In the genomic region with DNA sequence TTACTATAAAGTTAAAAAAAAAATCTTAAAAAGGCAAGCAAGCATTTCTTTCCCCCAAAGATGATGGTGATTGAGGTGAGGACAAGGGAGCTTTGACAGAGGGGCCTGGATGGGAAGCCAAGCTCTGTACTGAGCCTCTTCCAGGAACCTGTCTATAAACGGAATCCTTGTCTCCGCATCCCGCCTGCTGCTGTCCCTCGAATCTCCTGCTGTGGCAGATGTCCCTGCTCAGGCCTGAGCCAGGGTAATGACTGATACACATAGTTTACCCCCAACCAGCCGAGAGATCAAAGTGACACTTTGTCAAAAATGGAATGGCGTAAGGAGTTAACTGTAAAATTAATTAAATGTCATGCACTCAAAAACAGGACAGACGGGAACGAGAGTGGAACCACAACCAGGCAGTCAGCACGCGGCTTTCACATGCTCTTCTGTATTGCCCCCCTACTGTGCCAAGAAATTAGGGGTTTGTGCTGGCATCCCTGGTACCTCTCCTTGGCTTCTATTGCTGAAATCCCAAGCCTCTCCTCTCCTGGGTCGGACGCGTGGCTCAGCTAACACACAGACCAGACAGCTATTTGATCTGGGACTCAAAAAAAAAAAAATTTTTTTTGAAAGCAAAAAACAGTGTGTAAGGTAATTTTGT, we compare ENCODE assay signal across 21 mouse cellular contexts. TPM values are rescaled to one million over a fixed set of nuclear protein-coding genes. Genes with fewer than 3 reads are reported as not detected.
A peak's percentile ranks its signal among the peaks of the same experiment; 100 is the strongest.
DNase-seq lines count a peak whose midpoint lies in the region; ATAC-seq and TF ChIP-seq lines count a peak whose summit lies in the region.
"Had no signal": no experiment of that assay in that cellular context is flagged by ENCODE, and none has a peak within 500 bp of the region (broad histone marks: within the 10 kb centered on the region; RNA-seq: fewer than 3 reads in every experiment).

No protein-coding gene starts in this region.

- no peak overlapping the region for H3K27ac ChIP-seq in forebrain, embryonic 16.5 days (ENCODE audit: low read length)
- no peak overlapping the region for H3K27ac ChIP-seq in forebrain, embryonic 11.5 days (ENCODE audit: low read depth, low read length)
- H3K27ac ChIP-seq in hindbrain, embryonic 13.5 days: peak overlapping the region; percentile 35; the same call in 1 of the 2 replicates
- H3K27ac ChIP-seq in hindbrain, embryonic 10.5 days: no peak overlapping the region
- no peak overlapping the region for H3K27ac ChIP-seq in midbrain, postnatal 0 days (ENCODE audit: low read depth, low read length)
- no peak overlapping the region for H3K27ac ChIP-seq in midbrain, embryonic 11.5 days (ENCODE audit: low read depth, low read length)
- H3K27ac ChIP-seq: heart, embryonic 13.5 days; layer of hippocampus, adult 2 months; limb, embryonic 12.5 days; midbrain, embryonic 10.5 days; stomach, postnatal 0 days had no signal

- ATAC-seq in forebrain, embryonic 16.5 days: peak; percentile 26; the same call in 1 of the 2 replicates
- no peak for ATAC-seq in forebrain, embryonic 11.5 days (replicated peaks; ENCODE audit: low FRiP score)
- ATAC-seq in hindbrain, embryonic 13.5 days (ENCODE audit: low FRiP score): no peak
- ATAC-seq in midbrain, postnatal 0 days (ENCODE audit: low FRiP score): no peak
- ATAC-seq in midbrain, embryonic 11.5 days (ENCODE audit: low FRiP score): no peak
- ATAC-seq: activated CD4-positive, CD25-positive, alpha-beta regulatory T cell, adult 4 months; intestine, postnatal 0 days had no signal

- peaks cover 6% of the 10 kb centered on the region for H3K4me1 ChIP-seq in forebrain, embryonic 16.5 days (replicated peaks; ENCODE audit: control insufficient read depth, insufficient read depth, low read length)
- H3K4me1 ChIP-seq in forebrain, embryonic 11.5 days (replicated peaks; ENCODE audit: control insufficient read depth, insufficient read depth, low read length): no peaks in the 10 kb centered on the region
- H3K4me1 ChIP-seq in hindbrain, embryonic 13.5 days (replicated peaks): peaks cover 9% of the 10 kb centered on the region
- peaks cover 3% of the 10 kb centered on the region; the same call in 1 of the 2 replicates for H3K4me1 ChIP-seq in hindbrain, embryonic 10.5 days (replicated peaks)
- H3K4me1 ChIP-seq in midbrain, postnatal 0 days (ENCODE audit: insufficient read depth, low read length): no peaks in the 10 kb centered on the region
- H3K4me1 ChIP-seq in midbrain, embryonic 11.5 days (ENCODE audit: control insufficient read depth, insufficient read depth, low read length): no peaks in the 10 kb centered on the region
- H3K4me1 ChIP-seq: limb, embryonic 12.5 days had no signal

- H3K4me2 ChIP-seq in forebrain, embryonic 16.5 days (ENCODE audit: low read length): no peak overlapping the region
- no peak overlapping the region for H3K4me2 ChIP-seq in forebrain, embryonic 11.5 days (ENCODE audit: low read depth, low read length, severe bottlenecking)
- H3K4me2 ChIP-seq in hindbrain, embryonic 13.5 days: no peak overlapping the region
- H3K4me2 ChIP-seq in midbrain, postnatal 0 days (ENCODE audit: low read depth, low read length, poor library complexity, severe bottlenecking): no peak overlapping the region
- no peak overlapping the region for H3K4me2 ChIP-seq in midbrain, embryonic 11.5 days
- H3K4me2 ChIP-seq: heart, embryonic 13.5 days; limb, embryonic 12.5 days; liver, embryonic 11.5 days had no signal

- no peak overlapping the region for H3K4me3 ChIP-seq in forebrain, embryonic 16.5 days (replicated peaks; ENCODE audit: low read length)
- H3K4me3 ChIP-seq in forebrain, embryonic 11.5 days (ENCODE audit: low read depth, low read length): no peak overlapping the region
- no peak overlapping the region for H3K4me3 ChIP-seq in hindbrain, embryonic 13.5 days
- no peak overlapping the region for H3K4me3 ChIP-seq in hindbrain, embryonic 10.5 days
- H3K4me3 ChIP-seq in midbrain, postnatal 0 days (ENCODE audit: low read depth, low read length): no peak overlapping the region
- no peak overlapping the region for H3K4me3 ChIP-seq in midbrain, embryonic 11.5 days (ENCODE audit: low read depth, low read length)
- H3K4me3 ChIP-seq: heart, embryonic 13.5 days; layer of hippocampus, adult 2 months; limb, embryonic 12.5 days; midbrain, embryonic 10.5 days had no signal

- H3K9me3 ChIP-seq in forebrain, embryonic 16.5 days (ENCODE audit: control insufficient read depth, low read length): no peaks in the 10 kb centered on the region
- no peaks in the 10 kb centered on the region; the same call in 1 of the 2 replicates for H3K9me3 ChIP-seq in forebrain, embryonic 11.5 days (ENCODE audit: control insufficient read depth, low read length)
- H3K9me3 ChIP-seq in hindbrain, embryonic 13.5 days: 0 out of 2 replicates have a peak, but pooled peaks cover 5% of the 10 kb centered on the region
- H3K9me3 ChIP-seq in hindbrain, embryonic 10.5 days: peaks cover 7% of the 10 kb centered on the region; the same call in 1 of the 2 replicates
- H3K9me3 ChIP-seq in midbrain, postnatal 0 days (ENCODE audit: low read length): no peaks in the 10 kb centered on the region
- H3K9me3 ChIP-seq in midbrain, embryonic 11.5 days (ENCODE audit: control insufficient read depth, low read length): no peaks in the 10 kb centered on the region; the same call in 1 of the 2 replicates
- H3K9me3 ChIP-seq: limb, embryonic 12.5 days had no signal

- DNase-seq in forebrain, embryonic 11.5 days (ENCODE audit: low spot score): no peak
- no peak for DNase-seq in hindbrain, embryonic 10.5 days (ENCODE audit: low spot score)
- DNase-seq in midbrain, postnatal 0 days (ENCODE audit: low spot score): peak; percentile 28
- DNase-seq in midbrain, embryonic 11.5 days (ENCODE audit: low spot score, missing footprints): no peak
- no peak for DNase-seq in frontal cortex, postnatal 14 days (ENCODE audit: low spot score in 2 of 2)
- DNase-seq: adrenal gland, adult 8-10 months; heart, postnatal 4 days; kidney, postnatal 25 days; lung, adult 18-20 months; thymus, adult 2 months; thymus, postnatal 4 days had no signal

- TF ChIP-seq CTCF in midbrain, postnatal 0 days (IDR thresholded peaks at IDR 0.05): no peak

- no peak overlapping the region for H3K9ac ChIP-seq in forebrain, embryonic 16.5 days (replicated peaks; ENCODE audit: low read depth, low read length)
- H3K9ac ChIP-seq in forebrain, embryonic 11.5 days (ENCODE audit: low read length): no peak overlapping the region
- no peak overlapping the region for H3K9ac ChIP-seq in hindbrain, embryonic 13.5 days
- H3K9ac ChIP-seq in midbrain, postnatal 0 days (replicated peaks; ENCODE audit: low read length, poor library complexity, severe bottlenecking): no peak overlapping the region
- H3K9ac ChIP-seq in midbrain, embryonic 11.5 days (ENCODE audit: low read length): no peak overlapping the region
- H3K9ac ChIP-seq: heart, embryonic 13.5 days; limb, embryonic 12.5 days had no signal

- no peaks in the 10 kb centered on the region for H3K27me3 ChIP-seq in forebrain, embryonic 16.5 days (replicated peaks; ENCODE audit: control insufficient read depth, insufficient read depth, low read length)
- no peaks in the 10 kb centered on the region for H3K27me3 ChIP-seq in forebrain, embryonic 11.5 days (ENCODE audit: control insufficient read depth, insufficient read depth, low read length)
- H3K27me3 ChIP-seq in hindbrain, embryonic 13.5 days: 0 out of 2 replicates have a peak, but pooled peaks cover 8% of the 10 kb centered on the region
- 0 out of 2 replicates have a peak, but pooled peaks cover 3% of the 10 kb centered on the region for H3K27me3 ChIP-seq in hindbrain, embryonic 10.5 days (ENCODE audit: insufficient read depth, poor library complexity, severe bottlenecking)
- no peaks in the 10 kb centered on the region for H3K27me3 ChIP-seq in midbrain, postnatal 0 days (ENCODE audit: insufficient read depth, low read length)
- H3K27me3 ChIP-seq in midbrain, embryonic 11.5 days (ENCODE audit: control insufficient read depth, insufficient read depth, low read length): no peaks in the 10 kb centered on the region
- H3K27me3 ChIP-seq: heart, embryonic 13.5 days had no signal

- no peaks in the 10 kb centered on the region for H3K36me3 ChIP-seq in forebrain, embryonic 16.5 days (ENCODE audit: control insufficient read depth, insufficient read depth)
- no peaks in the 10 kb centered on the region for H3K36me3 ChIP-seq in forebrain, embryonic 11.5 days (ENCODE audit: control insufficient read depth, insufficient read depth, low read length)
- H3K36me3 ChIP-seq in hindbrain, embryonic 13.5 days: no peaks in the 10 kb centered on the region
- no peaks in the 10 kb centered on the region for H3K36me3 ChIP-seq in hindbrain, embryonic 10.5 days
- no peaks in the 10 kb centered on the region for H3K36me3 ChIP-seq in midbrain, postnatal 0 days (ENCODE audit: insufficient read depth, low read length)
- no peaks in the 10 kb centered on the region for H3K36me3 ChIP-seq in midbrain, embryonic 11.5 days (ENCODE audit: control insufficient read depth, insufficient read depth, low read length)
- H3K36me3 ChIP-seq: heart, embryonic 13.5 days; limb, embryonic 12.5 days; midbrain, embryonic 10.5 days had no signal

- 34% methylated on average over 13 of the region's 13 CpGs for WGBS in forebrain, embryonic 16.5 days
- WGBS in forebrain, embryonic 11.5 days: 65% methylated on average over 13 of the region's 13 CpGs
- WGBS in hindbrain, embryonic 13.5 days: 46% methylated on average over 13 of the region's 13 CpGs
- 58% methylated on average over 13 of the region's 13 CpGs for WGBS in hindbrain, embryonic 10.5 days
- WGBS in midbrain, postnatal 0 days: 35% methylated on average over 13 of the region's 13 CpGs
- WGBS in midbrain, embryonic 11.5 days: 68% methylated on average over 13 of the region's 13 CpGs

RNA-seq across cellular contexts. Expression of gene Dnajc11, which starts 34.8 kb away (rescaled TPM):
- 84.2 and 89.8 TPM in 2 replicates for polyA plus RNA-seq in forebrain, embryonic 16.5 days (2015; fragmentation: Nextera tagmentation; extraction: Ambion mirVana)
- 94.4 and 96.9 TPM in 2 replicates for polyA plus RNA-seq in forebrain, embryonic 11.5 days (2014; fragmentation: Nextera tagmentation; extraction: Ambion mirVana)
- 84.3 and 86.5 TPM in 2 replicates for polyA plus RNA-seq in hindbrain, embryonic 13.5 days (2015; fragmentation: Nextera tagmentation; extraction: Ambion mirVana)
- 102 and 108 TPM in 2 replicates for polyA plus RNA-seq in hindbrain, embryonic 10.5 days (2016; fragmentation: Nextera tagmentation; extraction: Ambion mirVana)
- 83.2 and 88.5 TPM in 2 replicates for total RNA-seq in midbrain, postnatal 0 days (2014; rRNA removed)
- polyA plus RNA-seq in midbrain, postnatal 0 days (2015; fragmentation: Nextera tagmentation; extraction: Ambion mirVana): 73.7 and 75.9 TPM in 2 replicates
- polyA plus RNA-seq in midbrain, embryonic 11.5 days (2014; fragmentation: Nextera tagmentation; extraction: Ambion mirVana): 79.3 and 86.8 TPM in 2 replicates

RNA-seq across cellular contexts. Expression of gene Camta1, which starts 37.0 kb away (rescaled TPM):
- 119 and 123 TPM in 2 replicates for polyA plus RNA-seq in forebrain, embryonic 16.5 days (2015; fragmentation: Nextera tagmentation; extraction: Ambion mirVana)
- polyA plus RNA-seq in forebrain, embryonic 11.5 days (2014; fragmentation: Nextera tagmentation; extraction: Ambion mirVana): 140 and 142 TPM in 2 replicates
- polyA plus RNA-seq in hindbrain, embryonic 13.5 days (2015; fragmentation: Nextera tagmentation; extraction: Ambion mirVana): 159 and 162 TPM in 2 replicates
- polyA plus RNA-seq in hindbrain, embryonic 10.5 days (2016; fragmentation: Nextera tagmentation; extraction: Ambion mirVana): 111 and 140 TPM in 2 replicates
- total RNA-seq in midbrain, postnatal 0 days (2014; rRNA removed): 153 and 177 TPM in 2 replicates
- polyA plus RNA-seq in midbrain, postnatal 0 days (2015; fragmentation: Nextera tagmentation; extraction: Ambion mirVana): 130 and 140 TPM in 2 replicates
- polyA plus RNA-seq in midbrain, embryonic 11.5 days (2014; fragmentation: Nextera tagmentation; extraction: Ambion mirVana): 150 TPM in 2 replicates
